Mouse (Mus musculus) hindbrain, embryonic 12.5 days (tissue): ENCODE data around the gene Gimap5. TPM values are rescaled to one million over a fixed set of nuclear protein-coding genes. Genes with fewer than 3 reads are reported as not detected.
A peak's percentile ranks its signal among the peaks of the same experiment; 100 is the strongest.

Experiments used
- ATAC-seq: fragments of 200-750 bp; cut with Nextera tagmentation; 2 replicates; pipeline ENCODE4 v1.8.0; 2017; ENCODE audit warnings: moderate TSS enrichment; ENCODE audit not compliant: low FRiP score
- H3K27ac ChIP-seq: fragments of 300-500 bp; sonication (generic); 2 replicates; pipeline ENCODE4 v1.5.1; 2016; ENCODE audit warnings: mild to moderate bottlenecking
- H3K27me3 ChIP-seq: fragments of 300-500 bp; sonication (generic); 2 replicates; pipeline ENCODE4 v1.6.1; 2016; ENCODE audit warnings: mild to moderate bottlenecking
- H3K36me3 ChIP-seq: fragments of 300-500 bp; sonication (generic); 2 replicates; pipeline ENCODE4 v1.6.1; 2016; ENCODE audit warnings: mild to moderate bottlenecking
- H3K4me1 ChIP-seq: fragments of 300-500 bp; sonication (generic); 2 replicates; pipeline ENCODE4 v1.6.1; 2016
- H3K4me2 ChIP-seq: fragments of 300-500 bp; sonication (generic); replicated peaks from 2 replicates; pipeline ENCODE4 v1.6.1; 2016; ENCODE audit warnings: mild to moderate bottlenecking
- H3K4me3 ChIP-seq: fragments of 300-500 bp; sonication (generic); 2 replicates; pipeline ENCODE4 v1.5.1; 2016; ENCODE audit warnings: mild to moderate bottlenecking
- H3K9ac ChIP-seq: fragments of 300-500 bp; sonication (generic); 2 replicates; pipeline ENCODE4 v1.6.1; 2016; ENCODE audit warnings: mild to moderate bottlenecking, moderate library complexity
- H3K9me3 ChIP-seq: fragments of 300-500 bp; sonication (generic); replicated peaks from 2 replicates; pipeline ENCODE4 v1.6.1; 2016; ENCODE audit warnings: mild to moderate bottlenecking
- WGBS: fragments of 180-500 bp; shearing (Covaris S2); methylation state at CpG from one replicate; pipeline ENCODE4 v1.1.7; 2016; 5-methylcytosine and 5-hydroxymethylcytosine counted together
- polyA plus RNA-seq: library from polyadenylated mRNA; unstranded; fragments of >200 nt; fragmentation: Nextera tagmentation; extraction: Ambion mirVana; gene quantifications from 2 replicates; pipeline ENCODE4 v1.2.1, GENCODE M21; 2016

Gimap5 gene
- 0.97 and 1.6 TPM in 2 replicates for polyA plus RNA-seq

- WGBS, result 41% methylated on average over 16 of the region's 16 CpGs
- Histone ChIP-seq H3K36me3 (no peaks in the 10 kb centered on the region), H3K4me2 (peak within 1 kb of the TSS; percentile 24), H3K4me3 (no peak within 1 kb of the TSS), H3K4me1 (peaks cover 13% of the 10 kb centered on the region), H3K27me3 (peaks cover 32% of the 10 kb centered on the region), H3K27ac (no peak within 1 kb of the TSS), H3K9ac (no peak within 1 kb of the TSS), H3K9me3 (no peaks in the 10 kb centered on the region)
- ATAC-seq, result no peak
Measured at GRCm38 (mm10) chr6:48745959-48746889, at the start of gene Gimap5. TSS of gene Gimap5 (plus strand) at chr6:48746197.

- no peaks in the 10 kb centered on the region for H3K27me3 ChIP-seq
- no peak overlapping the region for H3K9ac ChIP-seq
- no peaks in the 10 kb centered on the region for H3K4me1 ChIP-seq
- H3K4me3 ChIP-seq, result no peak overlapping the region
- no peaks in the 10 kb centered on the region for H3K9me3 ChIP-seq
- no peak for ATAC-seq
- WGBS, result 87% methylated on average over 4 of the region's 4 CpGs
- H3K36me3 ChIP-seq, result no peaks in the 10 kb centered on the region
- H3K27ac ChIP-seq, result no peak overlapping the region; the same call in 1 of the 2 replicates
- H3K4me2 ChIP-seq, result no peak overlapping the region
Measured at GRCm38 (mm10) chr6:48696830-48697554, 49.0 kb upstream of the Gimap5 start.

GRCm38 (mm10) chr6:48697555-48697930 is 48.5 kb upstream of the Gimap5 start:
- no peak for ATAC-seq
- Histone ChIP-seq H3K4me3 (no peak overlapping the region), H3K4me1 (no peaks in the 10 kb centered on the region), H3K9ac (no peak overlapping the region), H3K27ac (no peak overlapping the region; the same call in 1 of the 2 replicates), H3K27me3 (no peaks in the 10 kb centered on the region), H3K36me3 (no peaks in the 10 kb centered on the region), H3K9me3 (no peaks in the 10 kb centered on the region), H3K4me2 (no peak overlapping the region)
- WGBS, result 71% methylated on average over 1 of the region's 1 CpGs

GRCm38 (mm10) chr6:48698066-48698856 is 47.7 kb upstream of the Gimap5 start:
- no peaks in the 10 kb centered on the region for H3K4me1 ChIP-seq
- no peak overlapping the region for H3K27ac ChIP-seq
- H3K27me3 ChIP-seq, result no peaks in the 10 kb centered on the region
- WGBS, result 86% methylated on average over 7 of the region's 7 CpGs
- no peaks in the 10 kb centered on the region for H3K36me3 ChIP-seq
- no peaks in the 10 kb centered on the region for H3K9me3 ChIP-seq
- H3K4me3 ChIP-seq, result no peak overlapping the region
- no peak overlapping the region for H3K4me2 ChIP-seq
- no peak for ATAC-seq
- no peak overlapping the region for H3K9ac ChIP-seq

GRCm38 (mm10) chr6:48698888-48699287 is 47.1 kb upstream of the Gimap5 start:
- no peak for ATAC-seq
- no peak overlapping the region for H3K4me3 ChIP-seq
- H3K4me2 ChIP-seq, result no peak overlapping the region
- H3K27me3 ChIP-seq, result no peaks in the 10 kb centered on the region
- H3K9me3 ChIP-seq, result no peaks in the 10 kb centered on the region
- WGBS, result 84% methylated on average over 3 of the region's 3 CpGs
- no peaks in the 10 kb centered on the region for H3K36me3 ChIP-seq
- H3K9ac ChIP-seq, result no peak overlapping the region
- no peaks in the 10 kb centered on the region for H3K4me1 ChIP-seq
- no peak overlapping the region for H3K27ac ChIP-seq

- Histone ChIP-seq H3K27ac (no peak overlapping the region), H3K4me2 (no peak overlapping the region), H3K36me3 (no peaks in the 10 kb centered on the region), H3K9ac (no peak overlapping the region), H3K9me3 (no peaks in the 10 kb centered on the region), H3K4me1 (no peaks in the 10 kb centered on the region), H3K27me3 (no peaks in the 10 kb centered on the region), H3K4me3 (no peak overlapping the region)
- ATAC-seq, result no peak
- WGBS, result 57% methylated on average over 5 of the region's 5 CpGs
Measured at GRCm38 (mm10) chr6:48700251-48701075, 45.5 kb upstream of the Gimap5 start.

GRCm38 (mm10) chr6:48702146-48702545 is 43.9 kb upstream of the Gimap5 start:
- H3K36me3 ChIP-seq, result no peaks in the 10 kb centered on the region
- no peaks in the 10 kb centered on the region for H3K4me1 ChIP-seq
- H3K4me2 ChIP-seq, result no peak overlapping the region
- H3K9me3 ChIP-seq, result no peaks in the 10 kb centered on the region
- ATAC-seq, result no peak
- WGBS, result 85% methylated on average over 7 of the region's 7 CpGs
- H3K27ac ChIP-seq, result no peak overlapping the region
- H3K9ac ChIP-seq, result no peak overlapping the region
- no peak overlapping the region for H3K4me3 ChIP-seq
- H3K27me3 ChIP-seq, result no peaks in the 10 kb centered on the region

- H3K36me3 ChIP-seq, result no peaks in the 10 kb centered on the region
- no peak overlapping the region for H3K27ac ChIP-seq
- WGBS, result 74% methylated on average over 5 of the region's 5 CpGs
- ATAC-seq, result no peak
- no peaks in the 10 kb centered on the region for H3K4me1 ChIP-seq
- no peaks in the 10 kb centered on the region for H3K27me3 ChIP-seq
- no peak overlapping the region for H3K9ac ChIP-seq
- no peak overlapping the region for H3K4me3 ChIP-seq
- no peak overlapping the region for H3K4me2 ChIP-seq
- H3K9me3 ChIP-seq, result no peaks in the 10 kb centered on the region
Measured at GRCm38 (mm10) chr6:48702601-48703000, 43.4 kb upstream of the Gimap5 start.

- Histone ChIP-seq H3K36me3 (no peaks in the 10 kb centered on the region), H3K27me3 (no peaks in the 10 kb centered on the region), H3K9me3 (no peaks in the 10 kb centered on the region), H3K9ac (no peak overlapping the region), H3K4me3 (no peak overlapping the region), H3K27ac (no peak overlapping the region), H3K4me1 (no peaks in the 10 kb centered on the region), H3K4me2 (no peak overlapping the region)
- no peak for ATAC-seq
Measured at GRCm38 (mm10) chr6:48704146-48704545, 41.9 kb upstream of the Gimap5 start.

- no peak overlapping the region for H3K4me2 ChIP-seq
- WGBS, result 63% methylated on average over 3 of the region's 3 CpGs
Measured at GRCm38 (mm10) chr6:48706130-48706529, 39.9 kb upstream of the Gimap5 start.

GRCm38 (mm10) chr6:48718455-48718854 is 27.5 kb upstream of the Gimap5 start, which contains the start of the genes Gm28053 and Gimap7:
TSS of gene Gm28053 (plus strand) at chr6:48718607.
TSS of gene Gimap7 (plus strand) at chr6:48718621.
- WGBS, result 56% methylated on average over 2 of the region's 2 CpGs
- Histone ChIP-seq H3K4me3 (no peak within 1 kb of the TSS), H3K4me1 (no peaks in the 10 kb centered on the region), H3K4me2 (no peak within 1 kb of the TSS), H3K27me3 (no peaks in the 10 kb centered on the region), H3K9me3 (no peaks in the 10 kb centered on the region), H3K27ac (no peak within 1 kb of the TSS), H3K36me3 (no peaks in the 10 kb centered on the region), H3K9ac (no peak within 1 kb of the TSS)
- ATAC-seq, result no peak

More at GRCm38 (mm10) chr6:48706130-48706529, 39.9 kb upstream of the Gimap5 start:
- H3K9me3 ChIP-seq, result no peaks in the 10 kb centered on the region
- no peaks in the 10 kb centered on the region for H3K27me3 ChIP-seq
- no peak for ATAC-seq
- H3K4me3 ChIP-seq, result no peak overlapping the region
- H3K36me3 ChIP-seq, result no peaks in the 10 kb centered on the region
- H3K9ac ChIP-seq, result no peak overlapping the region
- no peaks in the 10 kb centered on the region for H3K4me1 ChIP-seq
- H3K27ac ChIP-seq, result no peak overlapping the region
